Comparison of ENCODE assay signal across 7 mouse cellular contexts in genomic region chr2:166180744-166181508, GRCm38 (mm10). TPM values are rescaled to one million over a fixed set of nuclear protein-coding genes. Genes with fewer than 3 reads are reported as not detected.
A peak's percentile ranks its signal among the peaks of the same experiment; 100 is the strongest.
DNase-seq lines count a peak whose midpoint lies in the region; ATAC-seq and TF ChIP-seq lines count a peak whose summit lies in the region.

No protein-coding gene starts in this region.

- peak; percentile 62 for DNase-seq in adrenal gland, adult 2 months
- peak; percentile 42 to 69 for DNase-seq in gastrocnemius, adult 8-10 months (ENCODE audit: low spot score in 2 of 2)
- DNase-seq in hindbrain, embryonic 14.5 days (ENCODE audit: low spot score): peak; percentile 79
- peak; percentile 32 to 70 for DNase-seq in layer of hippocampus, postnatal 14 days (ENCODE audit: low spot score in 2 of 2)

- H3K27ac ChIP-seq in ES-Bruce4 (ENCODE audit: insufficient read depth, low read length): peak overlapping the region; percentile 82
- peak overlapping the region; percentile 6; the same call in 1 of the 2 replicates for H3K27ac ChIP-seq in hindbrain, embryonic 14.5 days
- H3K27ac ChIP-seq in macrophage: peak overlapping the region; percentile 99
- H3K27ac ChIP-seq in stomach, embryonic 16.5 days (ENCODE audit: low read length): peak overlapping the region; percentile 94

- H3K27me3 ChIP-seq in ES-Bruce4 (ENCODE audit: control insufficient read depth, insufficient read depth, low read length, poor library complexity, severe bottlenecking): no peaks in the 10 kb centered on the region
- no peaks in the 10 kb centered on the region for H3K27me3 ChIP-seq in hindbrain, embryonic 14.5 days (ENCODE audit: control insufficient read depth, insufficient read depth, low read length)
- no peaks in the 10 kb centered on the region for H3K27me3 ChIP-seq in stomach, embryonic 16.5 days (ENCODE audit: control insufficient read depth, insufficient read depth, low read length)

- ATAC-seq in hindbrain, embryonic 14.5 days (ENCODE audit: low FRiP score): peak; percentile 32; the same call in 1 of the 2 replicates
- ATAC-seq in stomach, embryonic 16.5 days (ENCODE audit: insufficient read depth, low FRiP score): peak; percentile 81

- no peak for TF ChIP-seq CTCF in ES-Bruce4 (IDR thresholded peaks at IDR 0.05; ENCODE audit: low read depth, low read length)

- H3K79me2 ChIP-seq in macrophage (ENCODE audit: inconsistent target): no peaks in the 10 kb centered on the region

- no peaks in the 10 kb centered on the region for H3K9me3 ChIP-seq in ES-Bruce4 (replicated peaks; ENCODE audit: control insufficient read depth, insufficient read depth, low read length, poor library complexity, severe bottlenecking)
- H3K9me3 ChIP-seq in hindbrain, embryonic 14.5 days (ENCODE audit: control insufficient read depth, low read length): no peaks in the 10 kb centered on the region
- H3K9me3 ChIP-seq in stomach, embryonic 16.5 days (replicated peaks; ENCODE audit: control insufficient read depth, low read length): no peaks in the 10 kb centered on the region

- no peak overlapping the region for H3K4me2 ChIP-seq in hindbrain, embryonic 14.5 days (replicated peaks)
- H3K4me2 ChIP-seq in stomach, embryonic 16.5 days (ENCODE audit: low read depth, low read length): peak overlapping the region; percentile 23; the same call in 1 of the 2 replicates

- H3K36me3 ChIP-seq in ES-Bruce4 (ENCODE audit: control insufficient read depth, insufficient read depth, low read length, poor library complexity, severe bottlenecking) (no peaks in the 10 kb centered on the region), macrophage (ENCODE audit: inconsistent target) (no peaks in the 10 kb centered on the region)
- no peaks in the 10 kb centered on the region for H3K36me3 ChIP-seq in hindbrain, embryonic 14.5 days (replicated peaks; ENCODE audit: control insufficient read depth, insufficient read depth)
- H3K36me3 ChIP-seq in stomach, embryonic 16.5 days (ENCODE audit: control insufficient read depth, insufficient read depth, low read length): no peaks in the 10 kb centered on the region

- TF ChIP-seq POLR2A in ES-Bruce4 (IDR thresholded peaks at IDR 0.05; ENCODE audit: insufficient read depth, low read length): no peak

- H3K4me1 ChIP-seq in ES-Bruce4 (ENCODE audit: control insufficient read depth, insufficient read depth, low read length): peaks cover 8% of the 10 kb centered on the region
- peaks cover 21% of the 10 kb centered on the region for H3K4me1 ChIP-seq in hindbrain, embryonic 14.5 days (replicated peaks; ENCODE audit: control insufficient read depth, insufficient read depth, low read length)
- peaks cover 25% of the 10 kb centered on the region for H3K4me1 ChIP-seq in stomach, embryonic 16.5 days (ENCODE audit: control insufficient read depth, insufficient read depth, low read length)

- peak overlapping the region; percentile 42 for H3K9ac ChIP-seq in ES-Bruce4 (ENCODE audit: low read depth, poor library complexity, severe bottlenecking)
- no peak overlapping the region for H3K9ac ChIP-seq in hindbrain, embryonic 14.5 days
- H3K9ac ChIP-seq in stomach, embryonic 16.5 days (ENCODE audit: low read length): peak overlapping the region; percentile 63

- H3K4me3 ChIP-seq in ES-Bruce4 (ENCODE audit: low read depth, low read length) (no peak overlapping the region), macrophage (ENCODE audit: inconsistent target) (peak overlapping the region; percentile 14; the same call in 1 of the 2 replicates)
- no peak overlapping the region for H3K4me3 ChIP-seq in hindbrain, embryonic 14.5 days (replicated peaks; ENCODE audit: low read length)
- H3K4me3 ChIP-seq in stomach, embryonic 16.5 days (replicated peaks; ENCODE audit: low read length): no peak overlapping the region

- TF ChIP-seq EP300 in ES-Bruce4 (IDR thresholded peaks at IDR 0.05; ENCODE audit: insufficient read depth, low read depth, low read length): no peak

- WGBS in hindbrain, embryonic 14.5 days: 18% methylated on average over 11 of the region's 11 CpGs
- WGBS in macrophage (ENCODE audit: missing documents): 8% methylated on average over 11 of the region's 11 CpGs
- 16% methylated on average over 11 of the region's 11 CpGs for WGBS in stomach, embryonic 16.5 days

RNA-seq across cellular contexts. Expression of gene Sulf2, which starts 25.5 kb away (rescaled TPM):
- 116 and 119 TPM in 2 replicates for polyA plus RNA-seq in ES-Bruce4 (2011; ENCODE audit: insufficient read depth, insufficient read length, low read depth, missing spikeins)
- 100 to 1,000 TPM in 1 of 2 experiments, 10 to 100 TPM in 1; 56.3 to 119 TPM for total RNA-seq in adrenal gland, adult 2 months (2021)
- polyA plus RNA-seq in adrenal gland, adult 2 months (2012; rRNA removed): 36.8 and 65.7 TPM in 2 replicates
- 1 to 10 TPM; 6.0 to 9.9 (median 7.1) TPM for total RNA-seq in gastrocnemius, adult 8-10 months (2022)
- 125 TPM in 2 replicates for polyA plus RNA-seq in hindbrain, embryonic 14.5 days (2014; fragmentation: Nextera tagmentation; extraction: Ambion mirVana)
- 100 to 1,000 TPM; 198 to 202 TPM for total RNA-seq in layer of hippocampus, postnatal 14 days (2021)
- 10 to 100 TPM in 17 of 26 experiments, 1 to 10 TPM in 8, under 1 TPM in 1; 0.74 to 78.5 (median 15.2) TPM for total RNA-seq in macrophage (2018; cell fraction: chromatin; rRNA removed)
- 100 to 1,000 TPM in 5 of 26 experiments, 10 to 100 TPM in 21; 11.9 to 121 (median 44.9) TPM for total RNA-seq in macrophage (2018; cell fraction: cytosol; rRNA removed)
- 100 to 1,000 TPM in 7 of 26 experiments, 10 to 100 TPM in 18, 1 to 10 TPM in 1; 9.4 to 128 (median 26.3) TPM for total RNA-seq in macrophage (2018; cell fraction: nucleus; rRNA removed)
- 81.3 to 174 TPM (median 111 TPM) in 3 replicates for polyA plus RNA-seq in macrophage (2018)
- polyA plus RNA-seq in stomach, embryonic 16.5 days (2015; fragmentation: Nextera tagmentation; extraction: Ambion mirVana): 119 and 124 TPM in 2 replicates

Comparison
In these comparisons a context has a peak if more than half of its experiments do, and no peak if none do; other contexts are left out.
1. H3K27ac ChIP-seq: peak in every context shown above with its lines; median percentile 99 in macrophage; 94 in stomach, embryonic 16.5 days; 82 in ES-Bruce4; 6 in hindbrain, embryonic 14.5 days.